Mouse (Mus musculus) liver, embryonic 13.5 days (tissue): ENCODE data around the gene Zfp281. TPM values are rescaled to one million over a fixed set of nuclear protein-coding genes. Genes with fewer than 3 reads are reported as not detected.

Experiments
- ATAC-seq: fragments of 200-750 bp; cut with Nextera tagmentation; 2 replicates; pipeline ENCODE4 v1.8.0; 2017; ENCODE audit warnings: low read depth, mild to moderate bottlenecking, moderate number of reproducible peaks, moderate library complexity
- DNase-seq: peaks from one replicate; pipeline ENCODE4 v3.0.0; 2022
- H3K27ac ChIP-seq: fragments of 300-500 bp; sonication (generic); 2 replicates; pipeline ENCODE4 v1.5.1; 2015; ENCODE audit warnings: moderate library complexity, mild to moderate bottlenecking, inconsistent platforms
- H3K27me3 ChIP-seq: fragments of 300-500 bp; sonication (generic); 2 replicates; pipeline ENCODE4 v1.6.1; 2015; ENCODE audit warnings: mild to moderate bottlenecking, inconsistent platforms
- H3K36me3 ChIP-seq: fragments of 300-500 bp; sonication (generic); 2 replicates; pipeline ENCODE4 v1.6.1; 2015; ENCODE audit warnings: mild to moderate bottlenecking, inconsistent platforms
- H3K4me1 ChIP-seq: fragments of 300-500 bp; sonication (generic); replicated peaks from 2 replicates; pipeline ENCODE4 v1.6.1; 2015; ENCODE audit warnings: inconsistent platforms
- H3K4me2 ChIP-seq: fragments of 300-500 bp; sonication (generic); 2 replicates; pipeline ENCODE4 v1.6.1; 2015; ENCODE audit warnings: inconsistent platforms, mild to moderate bottlenecking, moderate library complexity
- H3K4me3 ChIP-seq: fragments of 300-500 bp; sonication (generic); replicated peaks from 2 replicates; pipeline ENCODE4 v1.5.1; 2015; ENCODE audit warnings: mild to moderate bottlenecking, inconsistent platforms
- H3K9ac ChIP-seq: fragments of 300-500 bp; sonication (generic); 2 replicates; pipeline ENCODE4 v1.6.1; 2015; ENCODE audit warnings: mild to moderate bottlenecking, inconsistent platforms
- H3K9me3 ChIP-seq: fragments of 300-500 bp; sonication (generic); replicated peaks from 2 replicates; pipeline ENCODE4 v1.6.1; 2016; ENCODE audit warnings: inconsistent platforms
- WGBS: fragments of 180-500 bp; shearing (Covaris S2); methylation state at CpG from one replicate; pipeline ENCODE4 v1.1.7; 2015; ENCODE audit not compliant: insufficient replicate concordance; 5-methylcytosine and 5-hydroxymethylcytosine counted together
- polyA plus RNA-seq: library from polyadenylated mRNA; unstranded; fragments of >200 nt; fragmentation: Nextera tagmentation; extraction: Ambion mirVana; gene quantifications from 2 replicates; pipeline ENCODE4 v1.2.1, GENCODE M21; 2015

Zfp281 gene
- polyA plus RNA-seq, 1 experiment from 2014 or later = 6.7 TPM

- H3K4me2 ChIP-seq = no peak overlapping the region
- no peak overlapping the region for H3K4me3 ChIP-seq
- no peak overlapping the region for H3K27ac ChIP-seq
- no peaks in the 10 kb centered on the region for H3K36me3 ChIP-seq
- H3K9ac ChIP-seq = no peak overlapping the region
- no peak for ATAC-seq
- 70% methylated on average over 7 of the region's 7 CpGs for WGBS
- H3K9me3 ChIP-seq = no peaks in the 10 kb centered on the region
- no peak for DNase-seq
- H3K27me3 ChIP-seq = no peaks in the 10 kb centered on the region
- H3K4me1 ChIP-seq = peaks cover 26% of the 10 kb centered on the region
These were observed 13.5 kb downstream of the Zfp281 start for GRCm38 (mm10) chr1:136638211-136638610.

- ATAC-seq (no peak), DNase-seq (no peak)
- no peak overlapping the region for H3K4me2 ChIP-seq
- H3K4me3 ChIP-seq = no peak overlapping the region
- H3K9me3 ChIP-seq = no peaks in the 10 kb centered on the region
- H3K27ac ChIP-seq = no peak overlapping the region
- 64% methylated on average over 5 of the region's 5 CpGs for WGBS
- H3K36me3 ChIP-seq = no peaks in the 10 kb centered on the region
- H3K27me3 ChIP-seq = no peaks in the 10 kb centered on the region
- H3K4me1 ChIP-seq = peaks cover 26% of the 10 kb centered on the region
- H3K9ac ChIP-seq = no peak overlapping the region
These were observed 14.0 kb downstream of the Zfp281 start for GRCm38 (mm10) chr1:136638699-136639098.

DNA sequence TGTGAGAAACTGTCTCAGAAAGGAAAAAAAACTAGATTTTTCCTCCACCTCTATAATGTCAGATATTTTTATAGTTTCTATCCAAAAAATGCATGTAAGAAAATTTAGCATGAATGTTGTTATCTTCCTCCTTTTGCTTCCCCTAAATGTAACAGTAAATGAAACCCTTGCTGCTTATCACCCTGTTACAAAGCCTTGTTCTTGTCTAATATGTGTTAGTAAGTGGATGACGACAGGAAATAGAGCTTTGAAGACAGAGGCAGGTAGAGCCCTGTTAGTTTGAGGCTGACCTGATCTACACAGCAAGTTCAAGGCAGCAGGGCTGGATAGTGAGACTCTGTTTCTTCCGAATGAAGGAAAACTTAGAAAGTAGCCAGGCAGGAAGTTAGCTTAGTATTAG lies 14.5 kb downstream of the Zfp281 start:
- DNase-seq (no peak), ATAC-seq (no peak)
- Histone ChIP-seq H3K4me2 (no peak overlapping the region), H3K4me3 (no peak overlapping the region), H3K9ac (no peak overlapping the region), H3K9me3 (no peaks in the 10 kb centered on the region), H3K27ac (no peak overlapping the region), H3K36me3 (no peaks in the 10 kb centered on the region), H3K4me1 (peaks cover 26% of the 10 kb centered on the region), H3K27me3 (no peaks in the 10 kb centered on the region)
- WGBS = 27% methylated on average over 2 of the region's 2 CpGs

DNA sequence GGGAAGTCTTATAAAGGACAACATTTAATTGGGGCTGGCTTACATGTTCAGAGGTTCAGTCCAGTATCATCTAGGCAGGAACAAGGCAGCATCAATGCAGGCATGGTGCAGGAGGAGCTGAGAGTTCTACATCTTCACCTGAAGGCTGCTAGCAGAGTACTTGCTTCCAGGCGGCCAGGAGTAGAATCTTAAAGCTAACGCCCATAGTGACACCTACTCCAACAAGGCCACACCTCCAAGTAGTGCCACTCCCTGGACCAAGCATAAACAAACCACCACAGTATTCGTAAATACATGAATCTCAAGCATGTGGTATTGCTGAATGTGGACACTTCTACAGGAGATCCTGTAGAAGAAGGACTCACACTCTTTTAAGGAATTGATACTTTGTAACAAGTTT lies 18.0 kb downstream of the Zfp281 start:
- Histone ChIP-seq H3K27me3 (no peaks in the 10 kb centered on the region), H3K9me3 (no peaks in the 10 kb centered on the region), H3K36me3 (no peaks in the 10 kb centered on the region), H3K9ac (no peak overlapping the region), H3K4me2 (no peak overlapping the region), H3K4me1 (peaks cover 13% of the 10 kb centered on the region), H3K4me3 (no peak overlapping the region), H3K27ac (no peak overlapping the region)
- DNase-seq (no peak), ATAC-seq (no peak)
- WGBS = 63% methylated on average over 3 of the region's 3 CpGs

DNA sequence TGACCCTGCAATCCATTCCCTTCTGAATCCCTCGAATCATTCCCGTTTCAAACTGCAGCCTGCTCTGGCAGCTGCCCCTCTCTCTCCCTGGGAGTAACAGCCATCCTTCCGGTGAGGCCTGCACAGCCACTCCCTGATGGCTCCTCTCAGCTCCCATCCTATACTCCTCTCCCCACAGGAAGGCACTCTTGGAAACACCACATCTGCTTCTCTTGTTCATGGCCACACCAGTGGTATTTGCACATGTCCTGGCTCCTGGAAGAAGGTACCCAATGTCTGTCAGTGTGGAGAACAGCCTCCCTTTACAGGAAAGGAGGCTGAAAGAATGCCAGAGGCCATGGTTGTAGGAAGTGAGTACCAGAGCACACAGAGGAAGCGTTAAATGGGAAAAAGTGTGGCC lies 19.8 kb downstream of the Zfp281 start:
- Histone ChIP-seq H3K36me3 (no peaks in the 10 kb centered on the region), H3K4me2 (no peak overlapping the region), H3K27me3 (no peaks in the 10 kb centered on the region), H3K27ac (no peak overlapping the region), H3K4me3 (no peak overlapping the region), H3K9ac (no peak overlapping the region), H3K4me1 (no peaks in the 10 kb centered on the region; the same call in 1 of the 2 replicates), H3K9me3 (no peaks in the 10 kb centered on the region)
- no peak for ATAC-seq
- WGBS = 47% methylated on average over 4 of the region's 4 CpGs
- no peak for DNase-seq

- DNase-seq (no peak), ATAC-seq (no peak)
- no peaks in the 10 kb centered on the region for H3K36me3 ChIP-seq
- no peak overlapping the region for H3K9ac ChIP-seq
- no peaks in the 10 kb centered on the region for H3K9me3 ChIP-seq
- H3K4me3 ChIP-seq = no peak overlapping the region
- no peak overlapping the region for H3K27ac ChIP-seq
- WGBS = 68% methylated on average over 8 of the region's 8 CpGs
- no peaks in the 10 kb centered on the region for H3K27me3 ChIP-seq
- H3K4me1 ChIP-seq = no peaks in the 10 kb centered on the region; the same call in 1 of the 2 replicates
- H3K4me2 ChIP-seq = no peak overlapping the region
These were observed 21.3 kb downstream of the Zfp281 start for GRCm38 (mm10) chr1:136645849-136646625.

GRCm38 (mm10) chr1:136652066-136652465 lies 27.4 kb downstream of the Zfp281 start:
- WGBS = 69% methylated on average over 3 of the region's 3 CpGs
- no peaks in the 10 kb centered on the region for H3K27me3 ChIP-seq
- DNase-seq = no peak
- no peak for ATAC-seq
- H3K4me3 ChIP-seq = no peak overlapping the region
- no peaks in the 10 kb centered on the region for H3K9me3 ChIP-seq
- H3K4me1 ChIP-seq = no peaks in the 10 kb centered on the region
- H3K4me2 ChIP-seq = no peak overlapping the region
- no peaks in the 10 kb centered on the region for H3K36me3 ChIP-seq
- H3K9ac ChIP-seq = no peak overlapping the region
- no peak overlapping the region for H3K27ac ChIP-seq

DNA sequence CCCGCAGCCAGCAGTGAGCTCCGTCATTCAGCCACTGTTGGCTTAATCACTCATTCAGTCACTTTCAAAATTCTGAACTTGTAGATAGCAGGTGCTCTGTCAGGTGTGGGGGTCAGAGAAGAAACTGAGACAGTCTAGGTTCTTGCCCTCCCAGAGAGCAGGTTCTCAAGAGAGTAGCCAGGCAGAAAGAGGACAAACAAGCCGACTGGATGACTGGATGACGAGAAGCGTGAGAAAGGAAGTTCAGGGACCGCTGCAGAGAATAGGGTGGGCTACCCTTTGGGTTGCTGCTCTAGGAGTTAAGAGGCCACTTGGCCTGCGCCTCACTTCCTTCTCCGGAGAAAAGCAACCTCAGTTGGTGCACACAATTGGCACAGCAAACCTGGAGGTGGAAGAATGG lies 28.8 kb downstream of the Zfp281 start:
- DNase-seq (no peak), ATAC-seq (no peak)
- no peak overlapping the region for H3K4me2 ChIP-seq
- H3K4me1 ChIP-seq = no peaks in the 10 kb centered on the region
- H3K9ac ChIP-seq = no peak overlapping the region
- whole genome bisulfite sequencing = 54% methylated on average over 8 of the region's 8 CpGs
- H3K4me3 ChIP-seq = no peak overlapping the region
- no peaks in the 10 kb centered on the region for H3K9me3 ChIP-seq
- no peaks in the 10 kb centered on the region for H3K36me3 ChIP-seq
- H3K27me3 ChIP-seq = no peaks in the 10 kb centered on the region
- no peak overlapping the region for H3K27ac ChIP-seq

- DNase-seq (no peak), ATAC-seq (no peak)
- no peaks in the 10 kb centered on the region for H3K9me3 ChIP-seq
- H3K4me2 ChIP-seq = no peak overlapping the region
- no peak overlapping the region for H3K27ac ChIP-seq
- no peak overlapping the region for H3K4me3 ChIP-seq
- H3K36me3 ChIP-seq = no peaks in the 10 kb centered on the region
- H3K4me1 ChIP-seq = peaks cover 1% of the 10 kb centered on the region; the same call in 1 of the 2 replicates
- H3K9ac ChIP-seq = no peak overlapping the region
- H3K27me3 ChIP-seq = no peaks in the 10 kb centered on the region
- 68% methylated on average over 11 of the region's 11 CpGs for WGBS
These were observed 29.7 kb downstream of the Zfp281 start for GRCm38 (mm10) chr1:136654385-136654784.

- no peaks in the 10 kb centered on the region for H3K9me3 ChIP-seq
- no peaks in the 10 kb centered on the region for H3K36me3 ChIP-seq
- H3K4me2 ChIP-seq = no peak overlapping the region
- no peak overlapping the region for H3K4me3 ChIP-seq
- H3K9ac ChIP-seq = no peak overlapping the region
- no peak for ATAC-seq
- peaks cover 8% of the 10 kb centered on the region; the same call in 1 of the 2 replicates for H3K4me1 ChIP-seq
- no peak for DNase-seq
- WGBS = 68% methylated on average over 7 of the region's 7 CpGs
- no peaks in the 10 kb centered on the region for H3K27me3 ChIP-seq
- no peak overlapping the region for H3K27ac ChIP-seq
These were observed 31.9 kb downstream of the Zfp281 start for GRCm38 (mm10) chr1:136656619-136657018.

DNA sequence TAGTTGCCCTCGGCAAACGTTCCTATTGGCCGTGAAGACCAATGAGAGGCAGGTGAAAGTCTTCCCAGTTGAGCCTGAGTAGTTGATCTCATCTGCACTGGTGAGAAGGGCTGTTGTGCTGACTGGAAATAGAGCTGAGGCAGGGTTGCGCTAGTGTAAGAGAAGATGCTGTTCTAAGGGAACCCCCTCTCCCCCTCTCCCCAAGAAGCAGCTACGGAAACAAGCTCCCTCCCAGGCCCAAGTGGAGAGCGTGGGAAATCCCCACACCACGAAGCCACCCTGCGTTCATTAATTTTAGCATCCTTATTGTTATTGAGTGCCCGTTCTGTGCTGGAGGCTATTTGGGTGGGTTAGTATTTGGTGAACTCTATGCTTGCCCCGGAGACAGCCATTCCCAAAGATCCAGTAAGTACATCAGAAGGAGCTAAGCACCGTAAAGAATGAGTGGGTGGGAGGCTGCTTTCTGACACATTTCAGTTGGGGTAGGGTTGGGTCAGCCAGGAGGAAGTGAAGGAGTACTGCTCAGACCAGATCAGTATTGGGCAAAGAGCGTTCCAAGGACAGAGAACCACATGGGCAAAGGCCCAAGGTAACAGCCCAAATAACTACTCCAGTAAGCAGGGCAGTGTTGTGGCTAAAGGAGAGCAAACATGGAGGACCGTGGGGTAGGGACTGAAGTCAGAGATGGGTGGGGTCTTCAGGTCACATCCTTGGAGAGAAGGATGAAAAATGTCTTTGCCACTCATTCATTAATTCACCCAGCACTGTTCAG lies 33.9 kb downstream of the Zfp281 start:
- Histone ChIP-seq H3K36me3 (no peaks in the 10 kb centered on the region), H3K4me1 (peaks cover 8% of the 10 kb centered on the region; the same call in 1 of the 2 replicates), H3K27ac (no peak overlapping the region), H3K9ac (no peak overlapping the region), H3K9me3 (no peaks in the 10 kb centered on the region), H3K27me3 (no peaks in the 10 kb centered on the region), H3K4me2 (no peak overlapping the region), H3K4me3 (no peak overlapping the region)
- 78% methylated on average over 13 of the region's 13 CpGs for WGBS
- no peak for ATAC-seq
- DNase-seq = no peak
